Mouse (Mus musculus): ENCODE measurements around the gene Dazap2.

Gene Dazap2

DNA sequence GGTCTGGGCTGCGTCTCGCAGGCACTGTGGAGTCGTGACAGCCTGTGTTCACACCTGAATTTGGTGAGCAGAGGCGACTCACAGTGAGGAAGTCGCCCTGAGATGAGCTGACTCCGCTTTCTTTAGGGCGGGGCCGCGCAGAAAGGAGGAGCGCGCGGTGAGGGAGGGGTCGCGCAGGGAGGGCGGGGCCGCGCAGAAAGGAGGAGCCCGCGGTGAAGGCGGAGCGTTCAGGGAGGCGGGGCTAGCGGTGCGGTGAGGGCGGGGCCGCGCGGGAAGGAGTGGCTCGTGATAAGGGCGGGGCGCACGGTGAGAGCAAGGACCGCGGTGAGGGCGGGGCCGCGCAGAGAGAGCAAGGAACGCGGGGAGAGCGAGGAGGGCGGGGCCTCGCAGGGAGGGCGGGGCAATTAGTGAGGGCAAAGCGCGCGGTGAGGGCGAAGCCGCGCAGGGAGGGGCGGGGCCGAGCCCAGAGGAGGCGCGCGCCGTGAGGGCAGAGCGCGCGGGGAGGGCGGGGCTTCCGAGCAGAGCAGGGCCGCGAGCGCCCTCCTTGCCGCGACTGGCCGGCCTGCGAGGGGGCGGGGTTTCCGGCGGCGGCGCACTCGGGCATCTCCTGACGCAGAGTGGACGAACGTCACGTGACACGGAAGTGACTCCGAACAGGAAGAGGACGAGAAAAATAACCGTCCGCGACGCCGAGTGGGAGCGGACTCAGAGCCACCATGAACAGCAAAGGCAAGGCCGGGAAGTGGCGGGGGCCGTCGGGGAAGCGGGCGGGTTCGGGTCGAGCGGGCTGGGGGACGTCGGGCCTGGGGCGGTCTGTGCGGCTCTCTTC lies at the start of gene Dazap2:
Gene Dazap2 (plus strand): TSS at position 354 of the 829 bp plus-strand sequence.
- peak; percentile 86 for DNase-seq (ENCODE audit: extremely low spot score, low read depth, low spot score)

DNA sequence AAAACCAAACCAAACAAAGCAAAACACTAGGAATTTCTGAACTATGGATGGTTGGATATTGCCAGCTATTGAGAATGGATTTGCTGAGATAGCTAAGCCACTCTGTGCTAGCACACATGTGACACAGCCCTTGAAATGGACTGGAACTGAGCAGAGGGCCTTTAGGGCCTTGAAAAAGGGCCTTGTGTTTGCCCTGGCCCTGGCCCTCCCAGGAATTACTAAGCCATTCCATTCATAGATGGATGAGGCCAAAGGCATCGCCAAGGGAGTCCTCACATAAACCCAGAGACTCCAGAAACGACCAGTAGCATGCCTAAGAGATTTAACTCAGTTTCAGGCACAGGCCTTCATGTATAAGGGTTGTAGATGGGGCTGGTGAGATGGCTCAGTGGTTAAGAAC lies 48.6 kb upstream of the Dazap2 start:
- no peak for DNase-seq (ENCODE audit: extremely low spot score, low read depth, low spot score)

DNA sequence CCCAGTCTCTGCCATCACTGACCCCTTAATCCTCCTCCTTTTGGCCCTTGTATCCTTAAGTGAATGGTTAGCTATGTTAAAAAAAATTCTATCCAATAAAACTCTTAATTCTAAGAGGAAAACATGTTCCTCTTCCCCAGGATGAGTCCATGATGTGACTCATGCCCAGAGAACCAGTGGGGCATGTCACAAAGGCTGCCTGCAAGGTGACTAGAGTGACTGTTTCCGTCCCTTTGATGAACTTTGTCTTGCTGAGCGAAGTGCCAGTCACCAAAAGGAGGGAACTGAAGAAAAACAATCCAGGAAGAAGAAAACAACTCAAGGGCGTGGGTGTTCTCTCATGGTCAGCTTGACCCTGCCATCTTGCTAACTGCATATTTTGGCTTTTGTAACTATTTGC lies 45.9 kb upstream of the Dazap2 start:
- DNase-seq (ENCODE audit: extremely low spot score, low read depth, low spot score), result no peak

DNA sequence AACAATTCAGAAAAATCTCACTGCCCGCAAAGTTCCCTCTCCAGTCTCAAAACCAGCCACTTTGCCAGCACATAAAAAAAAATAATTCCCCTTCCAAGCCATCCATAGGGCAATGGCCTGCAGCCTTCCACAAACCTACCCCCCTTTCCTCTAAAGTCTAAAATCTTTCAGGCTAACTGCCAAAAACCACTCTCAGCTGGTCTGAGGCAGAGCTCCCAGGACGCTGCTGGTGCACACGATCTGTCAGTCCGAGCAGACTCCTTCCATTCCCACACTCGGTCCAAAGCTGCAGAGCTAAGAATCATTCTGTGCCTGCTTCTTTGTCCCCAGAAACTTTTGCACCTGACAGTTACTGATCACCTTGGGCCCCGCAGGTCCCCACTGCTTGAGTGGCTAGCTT lies 41.2 kb upstream of the Dazap2 start:
- no peak for DNase-seq (ENCODE audit: extremely low spot score, low read depth, low spot score)

DNA sequence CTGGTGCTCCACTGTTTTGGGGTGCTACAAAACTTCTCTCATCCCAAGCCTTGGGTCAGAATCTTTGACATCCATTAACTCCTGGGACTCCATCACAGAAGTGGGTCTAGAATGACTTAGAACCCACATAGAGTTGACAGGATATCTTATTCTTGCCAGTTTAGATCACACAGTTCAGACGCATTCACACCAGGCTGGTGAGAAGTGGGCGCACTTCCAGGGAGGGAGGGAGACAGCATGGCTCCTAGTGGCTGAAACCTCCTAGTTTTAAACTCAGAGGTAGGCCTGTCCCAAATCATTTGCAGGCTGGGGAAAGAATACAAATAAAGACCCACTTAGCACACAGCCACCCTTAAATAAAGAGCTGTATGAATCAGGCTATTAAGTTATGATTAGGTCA lies 40.8 kb upstream of the Dazap2 start:
- no peak for DNase-seq (ENCODE audit: extremely low spot score, low read depth, low spot score)

DNA sequence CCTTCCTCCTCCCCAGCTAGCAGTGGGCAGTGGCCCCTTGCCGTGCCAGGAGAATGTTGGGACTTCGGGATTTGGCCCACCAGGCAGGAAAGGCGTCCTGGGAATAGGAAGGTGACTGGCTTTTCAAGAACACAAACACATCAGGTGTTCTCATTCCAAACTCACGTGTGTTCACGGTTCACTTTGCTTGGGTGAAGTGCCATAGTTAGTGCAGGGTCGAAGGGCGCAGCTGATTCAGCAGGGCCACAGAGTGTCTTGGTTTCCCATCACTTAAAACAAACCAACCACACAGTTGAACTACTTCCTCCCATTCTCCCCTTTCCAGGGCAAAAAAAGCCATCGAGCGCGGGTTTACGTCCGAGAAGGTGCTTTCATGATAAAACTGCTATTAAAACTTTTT lies 39.8 kb upstream of the Dazap2 start:
- no peak for DNase-seq (ENCODE audit: extremely low spot score, low read depth, low spot score)

DNA sequence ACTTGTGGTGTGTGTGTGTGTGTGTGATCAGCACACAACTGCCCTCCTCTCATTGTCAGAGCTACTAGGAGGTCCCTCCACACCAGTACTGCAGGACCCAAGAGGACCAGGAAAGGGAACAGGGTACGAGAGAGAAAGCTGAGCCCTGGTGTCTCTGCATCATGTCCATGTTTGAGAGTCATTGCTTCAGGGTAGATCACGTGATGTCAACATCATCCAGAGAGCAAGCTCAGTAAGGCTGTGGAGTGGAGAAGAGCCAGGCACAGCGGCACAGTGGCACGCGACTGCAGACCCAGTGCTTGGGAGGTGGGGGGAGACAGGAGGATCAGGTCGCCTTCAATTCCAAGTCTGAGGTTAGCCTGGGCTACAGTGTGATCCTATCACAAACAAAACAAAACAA lies 38.8 kb upstream of the Dazap2 start:
- no peak for DNase-seq (ENCODE audit: extremely low spot score, low read depth, low spot score)

DNA sequence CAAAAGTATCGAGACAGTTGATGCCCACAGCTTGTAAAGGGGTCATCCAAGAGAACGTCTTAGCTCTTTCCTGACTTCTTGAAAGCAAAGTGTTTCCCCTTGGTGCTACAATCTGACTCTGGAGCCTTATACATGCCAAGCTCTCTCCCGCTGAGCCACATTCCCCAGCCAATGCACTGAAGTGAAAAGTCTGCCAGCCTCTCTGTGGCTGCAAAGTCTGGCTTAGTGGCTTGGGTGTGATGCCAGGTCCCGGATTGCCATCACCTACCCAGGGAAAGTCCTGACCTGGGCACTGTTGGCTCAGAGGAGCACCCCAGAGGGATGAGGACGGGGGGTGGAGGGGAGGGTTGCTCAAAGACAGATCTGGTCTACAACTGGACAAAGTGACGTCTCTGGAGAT lies 38.3 kb upstream of the Dazap2 start:
- DNase-seq (ENCODE audit: extremely low spot score, low read depth, low spot score), result no peak

DNA sequence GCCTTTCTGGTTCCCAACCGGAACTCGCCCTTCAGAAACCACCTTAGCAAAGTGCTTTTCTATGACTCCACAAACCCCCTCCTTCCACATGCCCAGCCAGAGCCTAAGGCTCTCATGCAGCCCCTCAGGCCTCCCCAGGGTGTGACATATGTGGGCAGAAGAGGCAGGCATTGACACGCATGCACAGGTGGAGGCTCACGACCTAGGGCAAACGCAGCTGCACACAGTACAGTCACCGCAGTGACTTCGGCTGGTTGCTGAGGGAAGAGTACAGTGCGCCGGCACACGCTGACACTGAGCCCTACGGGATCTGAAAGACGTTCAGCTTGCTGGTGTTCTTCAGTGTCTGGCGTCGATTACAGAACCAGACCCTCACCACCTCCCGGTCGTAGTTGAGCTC lies 37.2 kb upstream of the Dazap2 start:
- no peak for DNase-seq (ENCODE audit: extremely low spot score, low read depth, low spot score)

DNA sequence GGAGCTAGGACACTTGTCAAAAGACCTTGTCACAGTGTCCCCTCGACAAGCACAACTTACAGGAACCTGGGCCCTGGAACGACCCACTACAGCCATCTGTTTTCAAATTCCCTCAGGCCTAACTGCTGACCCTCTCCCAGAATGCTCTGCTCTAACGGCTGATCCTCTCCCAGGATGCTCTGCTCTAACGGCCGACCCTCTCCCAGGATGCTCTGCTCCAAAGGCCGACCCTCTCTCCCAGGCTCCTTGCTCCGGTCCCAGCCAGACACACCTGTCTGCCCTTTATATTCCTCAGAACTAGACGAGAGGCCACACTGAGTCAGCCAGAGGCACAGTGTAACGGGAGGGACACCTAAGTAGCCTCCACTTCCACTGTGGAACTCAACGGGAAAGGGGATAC lies 35.0 kb upstream of the Dazap2 start:
- DNase-seq (ENCODE audit: extremely low spot score, low read depth, low spot score), result no peak

DNA sequence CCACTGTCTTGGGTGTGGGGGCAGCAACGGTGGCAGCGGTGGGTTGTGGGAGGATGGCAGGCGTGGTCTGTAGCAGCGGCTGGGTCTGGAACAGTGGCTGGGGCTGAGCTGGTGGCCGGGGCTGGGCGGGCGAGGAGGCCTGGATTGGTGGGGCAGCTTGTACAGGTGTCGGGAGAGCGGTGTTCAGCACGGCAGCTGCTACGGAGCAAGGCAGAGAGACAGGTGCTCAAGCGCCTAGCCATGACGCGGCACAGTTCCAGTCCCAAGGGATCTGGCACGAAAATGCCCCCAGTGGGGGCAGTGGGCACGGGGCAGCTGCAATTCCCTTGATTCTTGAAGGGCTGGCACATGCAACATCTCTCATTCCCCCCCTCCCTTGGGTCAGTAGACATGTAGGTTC lies 29.2 kb upstream of the Dazap2 start:
- DNase-seq (ENCODE audit: extremely low spot score, low read depth, low spot score), result no peak

DNA sequence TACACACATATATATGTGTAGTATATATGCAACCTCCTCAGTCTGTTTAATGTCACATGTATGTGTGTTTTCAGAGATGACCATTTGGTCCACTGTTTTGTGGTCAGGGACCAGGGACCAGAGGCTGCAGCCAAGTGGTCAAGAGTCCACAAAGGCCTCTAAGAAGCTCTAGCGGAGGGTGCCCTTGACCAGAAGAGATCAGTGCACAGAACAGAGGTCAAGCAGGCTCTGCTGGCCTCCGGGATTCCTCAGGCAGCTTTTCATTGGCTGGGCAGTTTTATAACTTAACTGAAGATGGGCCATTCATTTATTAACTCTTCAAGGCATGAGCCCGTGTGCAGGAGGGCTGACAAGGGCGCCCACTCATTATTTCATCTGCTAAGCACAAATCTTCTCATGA lies 28.0 kb upstream of the Dazap2 start:
- no peak for DNase-seq (ENCODE audit: extremely low spot score, low read depth, low spot score)

DNA sequence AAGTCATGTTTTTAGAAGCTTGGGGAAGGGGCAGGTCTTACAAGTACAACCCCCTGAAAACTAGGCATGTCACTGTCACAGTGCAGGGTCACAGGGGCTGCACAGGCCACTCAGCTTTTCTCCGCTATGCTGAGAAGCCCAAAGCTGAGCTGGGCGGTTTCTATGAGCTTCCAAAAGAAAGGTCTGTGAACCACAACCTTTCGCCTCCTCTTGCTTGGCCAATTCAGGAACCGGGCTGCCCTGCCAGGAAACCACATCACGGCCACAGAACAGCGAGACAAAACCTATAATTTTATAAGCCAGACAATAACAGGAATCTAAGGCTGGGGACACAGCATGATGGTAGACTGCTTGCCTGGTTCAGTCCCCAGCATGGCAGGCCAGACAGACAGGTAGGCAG lies 26.9 kb upstream of the Dazap2 start:
- DNase-seq (ENCODE audit: extremely low spot score, low read depth, low spot score), result no peak

DNA sequence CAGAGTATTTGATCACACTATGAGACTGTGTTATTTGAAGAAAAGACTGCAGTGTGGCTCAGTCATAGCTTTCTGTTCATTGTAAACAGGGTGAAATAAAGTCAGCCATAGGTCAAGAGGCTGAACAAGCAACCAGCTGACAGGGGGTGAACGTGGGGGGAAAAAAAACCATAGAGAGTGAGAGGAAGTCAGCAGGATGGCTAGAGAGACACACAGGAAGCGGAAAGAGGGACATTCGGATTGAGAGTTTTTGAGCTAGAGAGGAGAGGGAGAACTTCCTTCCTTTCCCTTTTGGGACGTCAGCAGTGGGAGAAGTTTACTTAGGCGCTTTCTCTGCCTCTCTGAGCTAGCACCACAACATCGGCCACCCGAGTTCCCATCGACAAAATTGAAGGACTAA lies 24.7 kb upstream of the Dazap2 start:
- DNase-seq (ENCODE audit: extremely low spot score, low read depth, low spot score), result no peak

DNA sequence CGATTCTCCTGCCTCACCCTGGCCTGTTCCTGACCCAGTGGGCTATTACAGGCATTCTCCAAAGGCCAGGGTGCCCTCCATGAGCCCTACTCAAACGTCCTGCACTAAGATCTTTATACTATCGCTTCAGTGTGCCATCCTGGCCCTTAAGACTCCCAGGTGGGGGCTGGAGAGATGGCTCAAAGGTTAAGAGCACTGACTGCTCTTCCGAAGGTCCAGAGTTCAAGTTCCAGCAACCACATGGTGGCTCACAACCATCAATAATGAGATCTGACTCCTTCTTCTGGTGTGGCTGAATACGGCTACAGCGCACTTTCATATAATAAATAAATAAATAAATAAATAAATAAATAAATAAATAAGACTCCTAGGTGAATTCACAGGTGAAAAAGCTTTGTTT lies 22.3 kb upstream of the Dazap2 start:
- DNase-seq (ENCODE audit: extremely low spot score, low read depth, low spot score), result no peak

DNA sequence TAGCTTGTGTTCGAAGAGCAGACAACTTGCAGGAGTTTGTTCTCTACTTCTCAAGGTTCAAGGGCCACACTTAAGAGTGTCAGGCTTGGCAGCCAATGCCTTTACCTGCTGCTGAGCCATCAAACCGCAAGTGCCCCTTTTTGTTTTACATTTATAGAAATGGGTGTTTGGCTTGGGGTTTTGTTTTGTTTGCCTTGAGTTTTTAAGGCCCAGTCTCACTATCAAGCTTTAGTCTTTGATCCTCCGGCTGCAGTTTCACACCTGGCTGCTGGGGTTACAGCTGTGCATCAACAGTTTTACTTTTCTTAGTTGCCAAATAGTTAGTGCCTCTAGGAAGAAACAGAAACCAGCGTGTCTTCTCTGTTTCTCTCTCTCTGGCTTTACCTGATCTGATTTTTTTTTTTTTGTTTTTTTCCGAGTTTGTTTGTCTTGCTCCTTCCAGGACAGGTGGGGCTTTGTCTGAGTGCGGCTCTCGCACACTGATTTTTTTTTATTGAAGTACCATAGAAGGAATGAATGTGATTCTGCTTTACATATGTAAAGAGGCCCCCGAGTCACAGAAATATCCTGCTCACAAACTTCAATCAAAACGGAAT lies 16.8 kb upstream of the Dazap2 start:
- DNase-seq (ENCODE audit: extremely low spot score, low read depth, low spot score), result no peak

DNA sequence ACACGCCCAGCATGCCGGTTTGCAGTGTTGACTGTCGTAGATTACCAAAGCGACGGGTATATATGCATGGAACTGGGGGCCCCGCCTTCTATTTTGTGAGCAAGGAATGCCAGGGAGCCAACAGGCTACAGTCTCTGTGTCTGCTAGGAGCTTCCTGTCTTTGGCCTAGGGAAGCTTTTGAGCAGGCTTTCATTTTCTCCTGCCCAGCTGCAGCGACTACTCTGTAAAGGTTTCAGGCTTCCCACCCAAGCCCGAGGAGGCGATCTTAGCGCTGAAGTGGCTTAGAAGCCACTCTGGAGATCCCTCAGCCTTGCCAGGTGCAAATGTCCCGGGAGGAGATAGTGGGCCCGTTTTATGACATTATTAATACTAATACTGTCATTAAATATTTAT lies 16.3 kb upstream of the Dazap2 start:
- no peak for DNase-seq (ENCODE audit: extremely low spot score, low read depth, low spot score)

DNA sequence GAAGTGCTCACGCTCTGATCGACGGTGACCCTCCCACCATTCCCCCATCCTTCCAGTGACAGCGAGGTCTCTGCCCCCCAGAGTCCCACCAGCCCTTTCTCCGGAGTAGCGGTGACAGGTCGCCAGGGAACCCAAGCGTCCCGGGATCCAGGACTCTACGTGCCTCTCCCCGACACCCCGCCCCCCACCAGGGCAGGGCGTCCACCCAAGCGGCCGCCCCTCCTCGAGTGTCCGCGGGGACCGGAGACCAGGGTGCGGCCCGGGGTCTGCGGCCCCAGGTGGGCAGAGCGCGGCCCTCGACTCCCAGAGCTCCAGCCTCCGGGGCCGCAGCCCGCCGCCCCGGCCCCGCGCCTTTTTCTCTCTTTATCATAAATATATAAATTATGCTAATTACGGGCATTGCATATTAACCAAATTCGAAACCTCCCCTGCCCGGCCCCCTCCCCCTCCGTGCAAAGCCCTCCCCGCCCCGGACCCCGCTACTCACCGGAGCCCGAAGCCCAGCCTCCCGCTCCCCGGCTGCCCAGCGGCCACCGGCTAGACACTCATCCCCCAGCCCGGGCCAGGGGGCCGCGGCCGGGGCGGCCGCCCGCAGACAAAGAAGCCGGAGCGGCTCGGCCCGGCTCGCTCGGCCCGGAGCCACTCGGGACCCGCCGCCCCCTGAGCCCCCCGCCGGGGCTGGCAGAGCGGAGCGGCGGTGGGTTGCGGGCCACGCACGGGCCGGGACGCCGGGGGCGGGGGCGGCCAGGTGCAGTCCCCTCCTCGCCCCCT lies 15.7 kb upstream of the Dazap2 start, which contains the start of gene Pou6f1:
Gene Pou6f1 (minus strand): TSS at position 709 of the 771 bp plus-strand sequence.
- DNase-seq (ENCODE audit: extremely low spot score, low read depth, low spot score), result no peak

DNA sequence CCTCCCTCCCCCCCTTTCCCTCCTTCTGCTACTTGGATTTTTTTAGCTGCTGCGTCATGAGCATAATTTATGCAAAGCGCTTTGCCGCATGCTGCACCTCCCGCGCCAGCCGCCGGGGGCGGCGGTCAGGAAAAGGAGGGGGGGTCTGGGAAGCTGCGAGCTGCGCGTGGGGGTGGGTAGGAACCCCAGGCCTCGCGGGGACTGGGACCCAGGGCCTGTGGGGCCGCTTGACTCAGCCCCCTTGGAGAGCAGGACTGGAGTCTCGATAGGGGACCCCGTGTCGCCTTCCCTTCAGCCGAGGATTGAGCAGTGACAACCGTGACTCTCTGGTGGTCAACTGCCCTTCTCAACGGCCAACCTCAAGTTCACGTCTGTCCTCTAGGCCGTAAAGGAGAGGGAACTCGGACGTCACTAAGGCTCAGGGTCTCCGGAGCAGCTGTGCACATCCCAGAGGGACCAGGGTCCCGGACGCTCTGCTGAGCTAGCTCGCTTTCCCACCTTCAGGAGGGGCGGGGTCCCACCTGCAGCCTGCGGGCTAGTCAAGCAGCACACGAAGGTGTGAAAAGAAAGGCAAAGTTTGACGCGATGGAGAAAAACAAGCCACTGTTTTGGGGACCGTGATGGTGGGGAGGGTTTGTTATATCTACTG lies 15.0 kb upstream of the Dazap2 start:
- DNase-seq (ENCODE audit: extremely low spot score, low read depth, low spot score), result peak; percentile 54

DNA sequence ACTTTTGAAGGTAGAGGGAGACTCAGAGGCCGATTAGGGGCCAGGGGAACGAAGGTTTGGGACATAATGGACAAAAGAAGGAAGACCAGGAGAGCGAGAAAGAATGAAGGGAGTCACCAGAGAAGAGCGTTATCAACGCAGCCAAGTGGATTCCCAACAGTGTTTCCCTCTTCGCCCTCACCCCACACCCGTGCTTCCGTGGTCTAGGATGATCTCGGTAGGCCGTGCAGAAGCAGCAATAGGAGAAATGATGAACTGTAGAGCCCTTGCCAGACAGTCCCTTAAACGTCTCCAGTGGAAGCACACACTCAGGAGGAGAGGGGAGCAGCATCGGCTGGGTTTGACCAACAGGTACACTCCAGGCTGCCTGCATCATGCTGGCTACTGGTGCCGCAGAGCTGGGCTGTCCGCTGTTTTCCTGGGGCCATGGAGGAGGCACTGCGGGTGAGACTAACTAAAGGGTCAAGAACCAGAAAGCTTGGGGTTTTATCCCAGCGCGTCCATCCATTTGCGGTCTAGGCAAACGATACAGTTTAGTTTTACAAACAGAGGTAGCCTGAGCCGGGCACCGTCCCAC lies 14.4 kb upstream of the Dazap2 start:
- no peak for DNase-seq (ENCODE audit: extremely low spot score, low read depth, low spot score)

DNA sequence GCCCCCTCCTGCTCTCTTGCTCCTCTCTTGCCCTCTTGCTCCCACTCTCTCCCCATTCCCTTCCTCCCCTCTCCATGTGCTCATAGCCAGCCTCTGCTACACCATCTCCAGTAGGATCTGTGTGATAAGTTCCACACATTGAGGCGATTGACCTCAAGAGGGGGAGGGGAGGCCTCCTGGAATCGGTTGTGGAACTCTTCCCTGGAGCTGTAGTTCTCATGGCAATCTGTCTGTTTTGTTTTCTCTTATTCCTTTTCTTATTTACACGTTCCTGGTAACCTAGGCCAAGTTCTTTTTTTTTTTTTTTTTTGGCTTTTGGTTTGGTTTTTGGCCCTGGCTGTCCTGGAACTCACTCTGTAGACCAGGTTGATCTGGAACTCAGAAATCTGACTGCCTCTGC lies 13.5 kb upstream of the Dazap2 start:
- no peak for DNase-seq (ENCODE audit: extremely low spot score, low read depth, low spot score)
